Mouse (Mus musculus) intestine, embryonic 15.5 days (tissue): ENCODE results near the gene Mtcl1. TPM values are rescaled to one million over a fixed set of nuclear protein-coding genes. Genes with fewer than 3 reads are reported as not detected.

ENCODE experiments used
- ATAC-seq: fragments of 200-750 bp; cut with Nextera tagmentation; 2 replicates; pipeline ENCODE4 v1.8.0; 2017; ENCODE audit warnings: moderate TSS enrichment, moderate library complexity
- H3K27ac ChIP-seq: fragments of 300-500 bp; sonication (generic); 2 replicates; pipeline ENCODE4 v1.5.1; 2015; ENCODE audit warnings: mild to moderate bottlenecking, inconsistent platforms
- H3K27me3 ChIP-seq: fragments of 300-500 bp; sonication (generic); replicated peaks from 2 replicates; pipeline ENCODE4 v1.6.1; 2015; ENCODE audit warnings: inconsistent platforms
- H3K36me3 ChIP-seq: fragments of 300-500 bp; sonication (generic); 2 replicates; pipeline ENCODE4 v1.6.1; 2015; ENCODE audit warnings: inconsistent platforms
- H3K4me1 ChIP-seq: fragments of 300-500 bp; sonication (generic); replicated peaks from 2 replicates; pipeline ENCODE4 v1.6.1; 2015; ENCODE audit warnings: inconsistent platforms
- H3K4me2 ChIP-seq: fragments of 300-500 bp; sonication (generic); replicated peaks from 2 replicates; pipeline ENCODE4 v1.6.1; 2015; ENCODE audit warnings: mild to moderate bottlenecking, inconsistent platforms
- H3K4me3 ChIP-seq: fragments of 300-500 bp; sonication (generic); replicated peaks from 2 replicates; pipeline ENCODE4 v1.5.1; 2015; ENCODE audit warnings: inconsistent platforms
- H3K9ac ChIP-seq: fragments of 300-500 bp; sonication (generic); 2 replicates; pipeline ENCODE4 v1.6.1; 2015; ENCODE audit warnings: inconsistent platforms
- H3K9me3 ChIP-seq: fragments of 300-500 bp; sonication (generic); 2 replicates; pipeline ENCODE4 v1.6.1; 2016; ENCODE audit warnings: inconsistent platforms
- WGBS: fragments of 180-500 bp; shearing (Covaris S2); methylation state at CpG from one replicate; pipeline ENCODE4 v1.1.7; 2015; 5-methylcytosine and 5-hydroxymethylcytosine counted together
- polyA plus RNA-seq: library from polyadenylated mRNA; unstranded; fragments of >200 nt; fragmentation: Nextera tagmentation; extraction: Ambion mirVana; gene quantifications from 2 replicates; pipeline ENCODE4 v1.2.1, GENCODE M21; 2015

The Mtcl1 gene
- polyA plus RNA-seq, 1 experiment from 2014 or later: 5.5 TPM

GRCm38 (mm10) chr17:66368127-66368526, 81.4 kb downstream of the Mtcl1 start:
- no peak overlapping the region for H3K9ac ChIP-seq
- no peaks in the 10 kb centered on the region for H3K27me3 ChIP-seq
- no peak overlapping the region for H3K27ac ChIP-seq
- 92% methylated on average over 11 of the region's 11 CpGs for WGBS
- no peak for ATAC-seq
- H3K36me3 ChIP-seq: no peaks in the 10 kb centered on the region
- H3K4me3 ChIP-seq: no peak overlapping the region
- H3K9me3 ChIP-seq: no peaks in the 10 kb centered on the region
- H3K4me2 ChIP-seq: no peak overlapping the region
- H3K4me1 ChIP-seq: 0 out of 2 replicates have a peak, but pooled peaks cover 8% of the 10 kb centered on the region

GRCm38 (mm10) chr17:66365664-66366063, 83.9 kb downstream of the Mtcl1 start:
- ATAC-seq: no peak
- no peak overlapping the region for H3K4me2 ChIP-seq
- no peak overlapping the region for H3K9ac ChIP-seq
- H3K36me3 ChIP-seq: no peaks in the 10 kb centered on the region
- H3K4me1 ChIP-seq: 0 out of 2 replicates have a peak, but pooled peaks cover 8% of the 10 kb centered on the region
- no peak overlapping the region for H3K4me3 ChIP-seq
- 61% methylated on average over 1 of the region's 1 CpGs for WGBS
- no peak overlapping the region for H3K27ac ChIP-seq
- H3K27me3 ChIP-seq: no peaks in the 10 kb centered on the region
- no peaks in the 10 kb centered on the region for H3K9me3 ChIP-seq

- no peak overlapping the region for H3K9ac ChIP-seq
- WGBS: 62% methylated on average over 3 of the region's 3 CpGs
Observed at GRCm38 (mm10) chr17:66365293-66365642, 84.3 kb downstream of the Mtcl1 start.

GRCm38 (mm10) chr17:66364525-66365292, 84.8 kb downstream of the Mtcl1 start:
- H3K27me3 ChIP-seq: no peaks in the 10 kb centered on the region
- H3K9ac ChIP-seq: no peak overlapping the region
- H3K4me2 ChIP-seq: no peak overlapping the region
- ATAC-seq: no peak
- 56% methylated on average over 26 of the region's 26 CpGs for WGBS
- H3K4me3 ChIP-seq: no peak overlapping the region
- no peaks in the 10 kb centered on the region for H3K36me3 ChIP-seq
- H3K4me1 ChIP-seq: 0 out of 2 replicates have a peak, but pooled peaks cover 8% of the 10 kb centered on the region
- no peak overlapping the region for H3K27ac ChIP-seq
- no peaks in the 10 kb centered on the region for H3K9me3 ChIP-seq

More at GRCm38 (mm10) chr17:66365293-66365642, 84.3 kb downstream of the Mtcl1 start:
- Histone ChIP-seq H3K27me3 (no peaks in the 10 kb centered on the region), H3K9me3 (no peaks in the 10 kb centered on the region), H3K4me2 (no peak overlapping the region), H3K4me1 (0 out of 2 replicates have a peak, but pooled peaks cover 8% of the 10 kb centered on the region), H3K27ac (no peak overlapping the region), H3K36me3 (no peaks in the 10 kb centered on the region), H3K4me3 (no peak overlapping the region)
- ATAC-seq: no peak

GRCm38 (mm10) chr17:66363852-66364524, 85.6 kb downstream of the Mtcl1 start:
- H3K27me3 ChIP-seq: no peaks in the 10 kb centered on the region
- no peak overlapping the region for H3K9ac ChIP-seq
- 0 out of 2 replicates have a peak, but pooled peaks cover 8% of the 10 kb centered on the region for H3K4me1 ChIP-seq
- WGBS: 90% methylated on average over 36 of the region's 36 CpGs
- H3K4me2 ChIP-seq: no peak overlapping the region
- ATAC-seq: no peak
- no peaks in the 10 kb centered on the region for H3K9me3 ChIP-seq
- H3K36me3 ChIP-seq: no peaks in the 10 kb centered on the region
- H3K4me3 ChIP-seq: no peak overlapping the region
- no peak overlapping the region for H3K27ac ChIP-seq

GRCm38 (mm10) chr17:66362287-66363016, 87.1 kb downstream of the Mtcl1 start:
- Histone ChIP-seq H3K4me2 (no peak overlapping the region), H3K4me1 (0 out of 2 replicates have a peak, but pooled peaks cover 8% of the 10 kb centered on the region), H3K4me3 (no peak overlapping the region), H3K36me3 (no peaks in the 10 kb centered on the region), H3K27ac (no peak overlapping the region), H3K9me3 (no peaks in the 10 kb centered on the region), H3K27me3 (no peaks in the 10 kb centered on the region), H3K9ac (no peak overlapping the region)
- WGBS: 59% methylated on average over 15 of the region's 15 CpGs
- peak; percentile 60; the same call in 1 of the 2 replicates for ATAC-seq

GRCm38 (mm10) chr17:66358026-66358978, 91.2 kb downstream of the Mtcl1 start:
- H3K4me2 ChIP-seq: no peak overlapping the region
- 72% methylated on average over 27 of the region's 27 CpGs for WGBS
- H3K4me1 ChIP-seq: peaks cover 7% of the 10 kb centered on the region; the same call in 1 of the 2 replicates
- H3K36me3 ChIP-seq: no peaks in the 10 kb centered on the region
- no peaks in the 10 kb centered on the region for H3K27me3 ChIP-seq
- H3K9me3 ChIP-seq: no peaks in the 10 kb centered on the region
- no peak overlapping the region for H3K4me3 ChIP-seq
- H3K27ac ChIP-seq: no peak overlapping the region
- no peak overlapping the region for H3K9ac ChIP-seq
- no peak for ATAC-seq

- no peak for ATAC-seq
Observed at GRCm38 (mm10) chr17:66357171-66358025, 92.2 kb downstream of the Mtcl1 start.

GRCm38 (mm10) chr17:66353907-66354306, 95.6 kb downstream of the Mtcl1 start:
- 0 out of 2 replicates have a peak overlapping the region, but pooled peaks have one; percentile 6 for H3K27ac ChIP-seq
- no peak overlapping the region for H3K4me2 ChIP-seq
- H3K4me3 ChIP-seq: no peak overlapping the region
- WGBS: 54% methylated on average over 14 of the region's 14 CpGs
- no peak overlapping the region for H3K9ac ChIP-seq
- no peaks in the 10 kb centered on the region for H3K9me3 ChIP-seq
- peaks cover 26% of the 10 kb centered on the region; the same call in 1 of the 2 replicates for H3K4me1 ChIP-seq
- H3K27me3 ChIP-seq: no peaks in the 10 kb centered on the region
- ATAC-seq: peak; percentile 67
- no peaks in the 10 kb centered on the region for H3K36me3 ChIP-seq

More at GRCm38 (mm10) chr17:66357171-66358025, 92.2 kb downstream of the Mtcl1 start:
- Histone ChIP-seq H3K4me1 (peaks cover 15% of the 10 kb centered on the region; the same call in 1 of the 2 replicates), H3K9ac (no peak overlapping the region), H3K27me3 (no peaks in the 10 kb centered on the region), H3K4me3 (no peak overlapping the region), H3K36me3 (no peaks in the 10 kb centered on the region), H3K9me3 (no peaks in the 10 kb centered on the region), H3K4me2 (no peak overlapping the region), H3K27ac (no peak overlapping the region)
- 60% methylated on average over 9 of the region's 9 CpGs for WGBS

- H3K36me3 ChIP-seq: no peaks in the 10 kb centered on the region
- ATAC-seq: peak; percentile 90
- no peaks in the 10 kb centered on the region for H3K9me3 ChIP-seq
- no peak overlapping the region for H3K4me3 ChIP-seq
- H3K4me1 ChIP-seq: peaks cover 26% of the 10 kb centered on the region; the same call in 1 of the 2 replicates
- H3K9ac ChIP-seq: no peak overlapping the region
- WGBS: 27% methylated on average over 20 of the region's 20 CpGs
- H3K4me2 ChIP-seq: peak overlapping the region; percentile 37
- H3K27me3 ChIP-seq: no peaks in the 10 kb centered on the region
- H3K27ac ChIP-seq: peak overlapping the region; percentile 48
Observed at GRCm38 (mm10) chr17:66352847-66353643, 96.5 kb downstream of the Mtcl1 start.
